Mouse (Mus musculus) embryo, embryonic 11.5 days (tissue): ENCODE data around the gene Zfp978.
"Not testable (repeated sequence)": the region's sequence is repeated elsewhere in the genome, so short reads cannot be mapped to it uniquely, and the experiment has no call there.

Experiments used
- DNase-seq: peaks from one replicate; pipeline ENCODE4 v3.0.0-alpha.2; 2012; ENCODE audit warnings: low read depth, low spot score

Zfp978 gene

DNA sequence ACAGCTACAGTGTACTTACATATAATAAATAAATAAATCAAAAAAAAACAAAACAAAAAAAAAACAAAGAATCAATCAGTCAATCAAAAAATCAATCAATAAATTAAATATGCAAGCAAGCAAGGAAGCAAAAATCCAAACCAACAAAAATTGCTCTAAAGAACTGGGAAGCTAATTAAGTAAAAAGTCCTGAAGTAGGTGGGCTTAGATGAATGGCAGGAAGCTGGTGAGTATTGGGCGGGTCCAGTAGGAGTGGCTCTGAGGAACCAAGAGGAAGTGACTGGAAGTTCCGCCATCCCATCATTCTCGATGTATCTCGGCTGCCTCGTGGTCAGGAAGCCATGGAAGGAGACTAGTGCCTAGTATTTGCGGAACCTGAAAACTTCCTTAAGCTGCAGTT is at the start of gene Zfp978:
Zfp978 (plus strand) TSS at position 301 of the 400 bp plus-strand sequence.
- not testable (repeated sequence) for DNase-seq

DNA sequence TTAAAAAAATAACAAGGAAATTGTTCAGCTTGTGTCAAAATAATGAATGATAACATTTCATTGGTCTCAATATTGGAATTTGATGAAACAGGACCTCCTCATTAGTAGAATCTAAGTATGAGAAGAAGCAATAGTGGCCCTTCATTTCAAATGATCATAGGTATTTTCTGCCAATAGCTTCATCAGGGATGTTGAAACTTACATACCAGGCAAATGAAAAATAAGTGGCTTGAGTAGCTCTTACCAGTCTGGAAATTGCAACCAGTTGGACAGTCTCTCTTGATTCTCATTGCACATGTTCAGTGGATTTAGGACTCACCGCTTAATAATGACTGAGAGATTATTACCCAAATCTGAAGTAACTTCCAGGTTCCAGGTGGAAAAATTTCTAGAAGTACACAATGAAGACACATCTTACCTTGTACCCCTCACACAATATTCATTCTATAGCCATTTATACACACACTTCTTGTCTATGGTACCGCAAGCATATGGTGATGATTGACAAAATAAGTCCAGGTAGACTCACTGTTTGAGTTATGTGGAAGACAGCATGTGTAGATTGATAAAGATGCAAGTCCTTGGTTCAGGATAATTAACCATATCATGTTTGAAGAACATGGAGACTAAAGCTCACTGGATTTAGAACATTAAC is 25.9 kb upstream of the Zfp978 start:
- not testable (repeated sequence) for DNase-seq

DNA sequence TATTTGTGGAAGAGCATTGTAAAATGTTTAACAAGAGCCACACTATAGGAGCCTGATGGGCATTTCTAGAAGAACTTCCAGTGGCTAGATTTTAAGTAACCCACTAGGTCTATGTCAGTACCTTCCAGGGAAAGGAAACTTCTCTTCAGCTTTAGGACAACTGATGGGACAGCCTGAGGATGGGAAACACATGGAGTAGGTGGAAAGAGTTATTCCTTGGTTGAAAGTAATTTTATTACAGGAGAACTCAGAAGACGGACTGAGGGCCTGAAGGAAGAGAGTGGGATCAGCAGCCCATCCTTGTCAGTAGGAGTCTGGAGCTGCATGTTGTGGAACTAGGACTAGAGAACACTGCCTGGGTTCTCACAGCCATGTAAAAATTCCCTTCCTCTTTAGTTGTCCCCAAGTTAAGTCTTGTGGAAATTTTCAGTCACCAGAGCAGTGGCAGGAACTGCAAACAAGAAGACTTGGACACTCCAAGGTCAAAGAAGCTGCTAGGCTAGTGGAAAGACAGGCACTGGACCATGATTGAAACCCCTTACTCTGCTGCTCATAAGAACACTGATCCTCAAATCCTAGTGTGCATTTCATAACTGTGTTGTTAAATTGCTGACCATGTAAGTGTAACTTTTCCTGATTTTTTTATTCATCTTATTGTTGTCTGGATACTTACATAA is 25.3 kb upstream of the Zfp978 start:
- DNase-seq = not testable (repeated sequence)

DNA sequence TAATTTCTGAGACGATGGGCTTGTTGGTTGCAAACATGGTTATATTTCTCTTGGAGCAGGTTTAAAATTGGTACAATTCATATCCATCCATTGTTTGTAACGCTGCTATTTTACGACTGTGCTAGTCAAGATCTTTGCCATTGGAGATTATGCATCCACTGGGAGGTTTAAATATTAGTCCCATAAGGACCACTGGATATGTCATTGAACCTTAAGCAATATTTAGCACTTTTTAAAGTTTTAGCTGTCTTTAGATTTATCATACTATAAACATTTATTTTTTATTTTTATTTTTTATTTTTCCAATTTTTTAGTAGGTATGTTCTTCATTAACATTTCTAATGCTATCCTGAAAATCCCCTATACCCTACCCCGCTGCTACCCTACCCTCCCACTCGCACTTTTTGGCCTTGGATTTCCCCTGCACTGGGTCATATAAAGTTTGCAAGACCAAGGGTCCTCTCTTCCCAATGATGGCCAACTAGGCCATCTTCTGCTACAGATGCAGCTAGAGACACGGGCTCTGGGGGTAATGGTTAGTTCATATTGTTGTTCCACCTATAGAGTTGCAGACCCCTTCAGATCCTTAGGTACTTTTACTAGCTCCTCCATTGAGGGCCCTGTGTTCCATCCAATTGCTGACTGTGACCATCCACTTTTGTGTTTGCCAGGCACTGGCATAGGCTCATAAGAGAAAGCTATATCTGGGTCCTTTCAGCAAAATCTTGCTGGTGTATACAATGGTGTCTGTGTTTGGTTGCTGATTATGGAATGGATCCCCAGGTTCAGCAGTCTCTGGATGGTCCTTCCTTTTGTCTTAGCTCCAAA is 24.5 kb upstream of the Zfp978 start:
- DNase-seq = not testable (repeated sequence)

DNA sequence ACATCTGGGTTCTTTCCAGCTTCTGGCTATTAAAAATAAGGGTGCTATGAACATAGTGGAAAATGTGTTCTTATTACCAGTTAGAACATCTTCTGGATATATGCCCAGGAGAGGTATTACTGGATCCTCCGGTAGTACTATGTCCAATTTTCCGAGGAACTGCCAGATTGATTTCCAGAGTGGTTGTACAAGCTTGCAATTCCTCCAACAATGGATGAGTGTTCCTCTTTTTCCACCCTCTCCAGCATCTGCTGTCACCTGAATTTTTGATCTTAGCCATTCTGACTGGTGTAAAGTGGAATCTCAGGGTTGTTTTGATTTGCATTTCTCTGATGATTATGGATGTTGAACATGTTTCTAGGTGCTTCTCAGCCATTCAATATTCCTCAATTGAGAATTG is 23.6 kb upstream of the Zfp978 start:
- DNase-seq = not testable (repeated sequence)

DNA sequence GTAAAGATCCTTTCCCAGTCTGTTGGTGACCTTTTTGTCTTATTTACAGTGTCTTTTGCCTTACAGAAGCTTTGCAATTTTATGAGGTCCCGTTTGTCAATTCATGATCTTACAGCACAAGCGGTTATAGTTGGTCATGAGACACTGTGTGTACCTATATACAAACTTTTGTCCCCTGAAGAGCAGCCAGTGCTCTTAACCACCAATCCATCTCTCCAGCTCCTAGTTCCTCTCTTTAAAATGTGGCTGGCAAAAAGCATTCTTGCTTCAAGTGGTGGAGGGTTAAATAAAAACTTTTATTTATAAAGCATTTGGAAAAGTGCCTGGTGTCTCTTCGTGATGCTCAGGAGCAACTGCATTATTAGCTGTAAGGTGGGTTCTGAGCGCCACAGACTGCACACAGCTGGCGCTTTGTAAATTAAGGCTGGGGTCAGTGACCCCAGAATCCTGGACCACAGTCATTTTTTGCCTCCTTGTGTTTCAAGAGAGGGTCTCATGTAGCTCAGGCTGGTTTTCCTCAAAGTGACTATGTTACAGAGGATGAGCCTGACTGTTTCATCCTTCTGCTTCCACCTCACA is 23.0 kb upstream of the Zfp978 start:
- DNase-seq = no peak

DNA sequence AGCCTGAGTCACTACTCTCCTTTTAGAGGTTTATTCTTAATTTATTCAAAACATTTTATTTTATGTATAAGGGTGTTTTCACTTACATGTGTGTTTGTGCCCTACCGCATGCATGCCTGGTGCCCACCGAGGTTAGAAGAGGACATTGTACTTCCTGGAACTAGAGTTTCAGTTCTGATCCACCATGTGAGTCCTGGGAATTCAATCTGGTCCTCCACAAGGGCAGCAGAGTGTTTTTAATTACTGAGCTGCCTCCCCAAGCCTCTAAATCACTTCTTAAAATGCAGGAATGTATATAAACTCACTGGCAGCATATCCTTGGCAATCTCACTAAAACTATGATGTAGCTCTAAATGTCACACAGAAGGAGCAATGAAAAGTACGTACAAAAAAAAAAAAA is 22.4 kb upstream of the Zfp978 start:
- DNase-seq = not testable (repeated sequence)

DNA sequence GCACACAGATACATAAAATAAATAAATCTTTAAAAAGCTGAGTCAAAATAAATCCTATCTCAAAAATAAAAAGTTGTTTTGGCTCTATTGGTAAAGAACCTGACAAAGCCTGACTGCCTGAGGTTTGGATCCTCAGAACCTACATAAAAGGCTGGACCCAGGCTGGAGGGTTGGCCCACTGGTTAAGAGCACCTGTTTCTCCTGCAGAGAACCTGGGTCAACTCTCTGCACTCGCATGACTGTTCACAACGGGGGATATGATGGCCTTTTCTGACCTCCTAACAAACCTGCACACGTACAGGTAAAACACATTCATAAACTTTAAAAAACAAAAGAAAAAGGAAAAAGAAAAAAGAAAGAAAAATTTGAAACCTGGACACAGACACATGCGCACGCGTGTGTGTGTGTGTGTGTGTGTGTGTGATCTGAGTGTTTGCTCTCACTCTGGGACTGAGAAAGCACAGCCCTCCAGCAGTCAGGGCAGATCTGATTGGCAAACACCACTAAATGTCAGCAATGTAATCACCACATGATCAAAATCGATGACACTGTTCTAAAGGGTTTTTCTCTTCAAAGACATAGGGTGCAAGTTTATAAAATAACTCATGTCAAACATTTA is 21.4 kb upstream of the Zfp978 start:
- DNase-seq = not testable (repeated sequence)

DNA sequence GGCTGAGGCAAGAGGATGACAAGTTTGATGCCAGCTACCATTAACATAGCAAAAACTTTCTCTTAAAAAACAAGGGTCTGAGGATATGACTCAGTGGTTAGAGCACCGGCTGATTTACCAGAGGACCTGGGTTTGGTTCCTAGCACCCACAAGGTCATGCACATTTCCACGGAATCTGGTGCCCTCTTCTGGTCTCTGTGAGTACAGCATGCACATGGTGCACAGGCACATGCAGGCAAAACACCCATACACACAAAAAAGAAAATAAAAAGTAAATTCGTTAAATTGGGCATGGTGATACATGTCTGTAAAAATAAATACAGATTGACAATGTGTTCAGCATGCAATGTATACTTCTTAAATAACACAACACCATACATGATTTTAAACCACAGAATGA is 20.9 kb upstream of the Zfp978 start:
- DNase-seq = not testable (repeated sequence)

DNA sequence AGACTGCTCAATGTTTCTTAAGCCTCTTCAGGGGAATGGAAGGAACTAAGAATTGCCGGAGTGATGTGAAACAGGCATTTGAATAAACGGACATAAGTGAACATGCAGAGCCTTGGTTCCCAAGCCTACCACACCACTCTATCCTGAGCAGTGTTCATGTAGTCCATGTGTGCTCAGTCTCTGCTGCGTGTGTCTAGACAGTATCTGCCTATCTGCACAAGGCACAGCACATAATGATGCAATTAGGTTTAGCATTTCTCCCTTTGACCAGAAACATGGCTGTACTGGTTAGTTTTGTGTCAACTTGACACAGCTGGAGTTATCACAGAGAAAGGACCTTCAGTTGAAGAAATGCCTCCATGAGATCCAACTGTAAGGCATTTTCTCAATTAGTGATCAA is 20.2 kb upstream of the Zfp978 start:
- not testable (repeated sequence) for DNase-seq

DNA sequence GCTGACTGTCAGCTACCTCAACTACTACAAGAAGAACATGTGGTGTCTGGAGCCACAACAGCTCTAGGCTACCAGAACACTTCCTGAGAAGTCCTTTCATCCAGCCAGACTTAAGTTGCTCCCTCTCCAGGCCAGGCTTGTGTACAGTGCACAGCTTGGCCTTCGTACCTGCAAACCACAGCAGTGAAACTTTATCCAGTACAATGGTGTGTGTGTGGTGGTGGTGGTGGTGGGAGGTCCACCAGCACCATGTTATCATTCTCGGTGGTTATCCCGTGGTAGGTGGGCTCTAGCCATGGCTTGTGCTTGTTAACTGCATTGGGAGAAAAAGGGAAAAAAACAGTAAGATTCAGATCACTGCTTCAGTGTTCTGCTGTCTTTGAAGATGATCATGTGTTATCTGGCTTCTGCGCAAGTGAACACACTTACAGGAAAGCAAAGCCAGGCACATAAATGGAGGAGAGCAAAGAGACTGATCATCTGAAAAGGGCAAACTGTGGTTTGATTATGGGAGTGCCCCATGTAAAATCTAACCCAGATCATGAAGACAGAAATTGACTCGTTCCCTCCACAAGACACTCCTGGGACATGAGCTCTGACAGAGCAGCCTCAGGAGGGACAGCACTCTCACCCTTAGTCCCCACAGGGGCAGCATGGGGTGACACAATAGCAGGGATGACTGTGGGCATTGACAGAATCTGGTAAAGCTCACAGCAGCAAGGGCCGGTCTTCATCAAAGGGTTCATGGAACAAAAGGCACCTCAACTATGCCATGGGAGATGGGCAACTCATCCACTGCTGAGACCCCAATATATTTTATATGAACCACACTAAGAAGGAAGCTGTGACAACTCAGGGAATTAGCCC is 17.8 kb upstream of the Zfp978 start:
- DNase-seq = not testable (repeated sequence)

DNA sequence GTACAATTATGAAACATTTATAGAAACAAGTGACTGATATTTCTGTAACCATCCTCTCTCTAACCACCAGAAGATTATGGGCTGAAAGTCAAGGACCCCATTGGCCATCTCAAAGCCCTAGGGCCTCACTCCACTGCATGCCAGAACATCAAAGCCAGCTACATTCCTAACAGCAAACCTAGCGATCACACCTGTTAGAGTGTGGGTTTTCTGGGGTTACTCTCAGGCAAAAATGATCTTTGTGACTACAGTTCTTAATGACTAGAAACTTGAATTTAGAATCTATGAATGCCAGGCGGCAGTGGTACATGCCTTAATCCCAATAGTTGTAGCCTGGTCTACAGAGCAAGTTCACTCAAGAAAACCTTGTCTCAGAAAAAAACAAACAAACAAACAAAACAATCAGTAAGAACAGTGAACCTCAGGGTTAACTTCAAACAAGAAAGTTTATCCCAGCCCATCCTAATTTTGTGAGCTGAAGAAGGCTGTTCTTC is 16.0 kb upstream of the Zfp978 start:
- DNase-seq = not testable (repeated sequence)

DNA sequence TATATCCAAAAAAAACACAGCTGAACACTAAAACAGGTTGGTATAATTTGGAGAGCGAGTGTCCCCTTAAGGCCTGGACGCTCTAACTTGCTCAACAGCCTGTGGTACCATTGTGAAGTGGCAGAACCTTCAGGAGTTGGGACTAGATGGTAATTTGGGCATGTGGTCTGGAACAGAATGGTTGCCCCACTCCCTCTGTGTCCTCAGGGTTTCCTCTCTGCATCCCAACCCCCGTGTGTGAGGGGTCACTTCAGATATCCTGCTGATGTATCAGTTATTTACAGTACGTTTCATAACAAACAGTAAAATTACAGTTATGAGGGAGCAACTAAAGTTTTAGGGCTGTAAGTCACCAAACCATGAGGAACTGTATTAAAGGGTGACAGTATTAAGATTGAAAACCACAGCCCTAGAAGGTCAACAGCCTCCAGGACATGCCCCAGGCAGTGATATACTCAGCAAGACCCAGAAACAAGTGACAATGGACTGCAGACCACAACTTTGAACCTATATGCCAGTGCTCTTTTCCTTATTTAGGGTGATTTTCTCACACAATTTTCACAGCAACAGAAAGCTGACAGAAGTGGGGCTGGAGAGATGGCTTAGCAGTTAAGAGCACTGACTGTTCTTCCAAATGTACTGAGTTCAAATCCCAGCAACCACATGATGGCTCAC is 14.6 kb upstream of the Zfp978 start:
- DNase-seq = not testable (repeated sequence)

DNA sequence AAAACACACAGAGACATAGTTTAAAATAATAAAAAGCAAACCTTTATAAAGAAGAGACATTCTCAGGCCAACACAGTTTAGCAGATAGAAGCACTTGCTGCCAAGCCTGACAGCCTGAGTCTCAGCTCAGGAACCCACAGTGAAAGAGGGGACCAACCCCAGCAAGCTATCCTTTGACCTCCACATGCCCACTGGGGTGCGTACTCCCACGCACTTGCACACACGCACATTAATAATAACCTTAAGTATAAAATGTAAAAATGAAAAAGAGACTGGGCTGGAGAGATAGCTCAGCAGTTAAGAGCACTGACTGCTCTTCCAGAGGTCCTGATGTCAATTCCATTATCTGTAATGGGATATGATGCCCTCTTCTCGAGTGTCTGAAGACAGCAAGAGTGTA is 13.8 kb upstream of the Zfp978 start:
- not testable (repeated sequence) for DNase-seq

DNA sequence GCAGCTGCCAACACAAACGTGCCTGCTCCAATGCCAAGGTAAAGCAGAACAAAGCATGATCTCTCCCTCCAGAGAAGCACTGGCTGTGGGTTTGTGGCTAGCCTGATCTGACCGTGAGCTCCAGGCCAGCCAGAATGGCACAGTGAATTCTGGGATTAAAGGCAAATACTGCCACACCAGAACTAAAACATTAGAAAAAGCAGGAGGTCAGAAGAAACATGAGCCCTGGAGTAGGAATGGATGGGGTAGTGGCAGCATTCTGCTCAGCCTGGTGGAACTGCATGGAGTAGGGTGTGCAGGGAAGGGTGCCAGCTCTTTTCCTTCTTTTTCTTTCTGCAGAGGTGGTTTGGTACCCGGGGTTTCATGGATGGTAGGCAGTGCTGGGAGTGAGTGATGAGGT is 13.2 kb upstream of the Zfp978 start:
- DNase-seq = not testable (repeated sequence)

DNA sequence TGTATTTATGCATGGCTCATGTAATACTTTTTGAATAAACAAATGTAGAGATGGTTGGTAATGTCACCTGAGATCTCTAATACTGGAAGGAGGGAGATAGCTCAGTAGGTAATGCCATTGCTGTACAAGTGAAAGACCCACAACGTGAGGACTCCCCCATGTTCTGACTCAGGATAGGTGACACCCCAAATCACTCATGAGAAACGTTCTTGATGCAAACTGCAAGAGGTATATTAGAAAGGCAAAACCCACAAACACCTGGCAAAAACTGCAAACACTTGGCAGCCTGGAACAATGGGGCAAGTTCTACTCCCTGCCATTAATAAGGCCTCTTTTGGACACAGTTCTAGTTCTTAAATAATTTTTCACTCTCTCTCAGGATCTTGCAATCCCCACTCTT is 12.7 kb upstream of the Zfp978 start:
- DNase-seq = not testable (repeated sequence)

DNA sequence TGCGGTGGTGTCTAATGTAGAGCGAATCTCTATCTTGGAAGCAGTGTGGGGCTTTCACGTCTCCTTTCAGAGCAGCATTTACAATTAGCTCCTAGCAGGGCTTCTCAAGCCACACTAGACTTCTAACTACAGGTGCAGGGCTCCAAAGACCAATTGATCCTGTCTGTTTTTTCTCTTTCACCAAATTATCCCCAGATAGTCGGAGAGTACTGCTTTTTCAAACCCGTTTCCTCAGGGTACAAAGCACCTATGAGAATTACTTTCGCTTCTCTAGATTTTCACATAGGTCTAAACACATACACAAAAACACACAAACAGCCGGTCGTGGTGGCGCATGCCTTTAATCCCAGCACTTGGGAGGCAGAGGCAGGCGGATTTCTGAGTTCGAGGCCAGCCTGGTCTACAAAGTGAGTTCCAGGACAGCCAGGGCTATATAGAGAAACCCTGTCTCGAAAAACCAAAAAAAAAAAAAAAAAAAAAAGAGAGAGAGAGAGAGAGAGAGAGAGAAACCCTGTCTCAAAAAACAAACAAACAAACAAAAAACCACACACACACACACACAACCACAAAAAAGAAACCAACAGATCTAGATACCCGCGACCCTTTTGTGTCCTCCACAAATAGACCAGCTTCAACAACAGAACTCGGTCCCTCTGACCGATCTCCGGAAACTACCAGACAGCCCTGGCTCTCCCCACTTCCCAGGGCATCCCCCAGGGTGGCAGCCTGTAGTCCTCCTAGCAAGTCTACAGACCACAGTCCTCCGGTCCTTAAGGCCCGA is 12.0 kb upstream of the Zfp978 start:
- not testable (repeated sequence) for DNase-seq

DNA sequence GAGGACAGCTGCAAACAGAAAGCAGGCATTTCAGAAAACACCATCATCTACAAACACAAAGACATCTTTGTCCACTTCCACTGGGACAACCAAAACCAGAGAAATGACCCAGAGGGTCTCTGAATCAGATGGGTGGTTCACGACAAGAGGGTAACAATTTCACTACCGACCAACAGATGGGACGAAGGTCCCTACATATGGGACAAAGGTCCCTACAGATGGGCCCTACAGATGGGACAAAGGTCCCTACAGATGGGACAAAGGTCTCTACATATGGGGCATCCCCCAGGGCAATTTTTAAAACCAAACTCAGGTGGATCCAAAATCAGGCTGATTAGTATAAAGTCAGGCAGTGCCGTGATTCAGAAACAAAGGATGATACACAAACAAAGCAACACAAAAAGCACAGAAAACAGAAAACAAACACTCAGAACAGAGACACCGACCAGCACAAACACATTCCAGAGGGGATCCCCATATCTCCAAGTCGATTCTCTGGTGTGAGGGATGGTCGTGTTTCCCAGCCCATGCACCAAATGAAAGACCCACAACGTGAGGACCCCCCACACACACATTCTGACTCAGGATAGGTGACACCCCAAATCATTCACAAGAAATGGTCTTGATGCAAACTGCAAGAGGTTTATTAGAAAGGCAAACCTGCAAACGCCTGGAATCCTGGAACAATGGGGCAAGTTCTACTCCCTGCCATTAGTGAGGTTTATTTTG is 11.3 kb upstream of the Zfp978 start:
- not testable (repeated sequence) for DNase-seq
